Mouse (Mus musculus): Measurements from ENCODE around the gene Zbtb43.

DNA sequence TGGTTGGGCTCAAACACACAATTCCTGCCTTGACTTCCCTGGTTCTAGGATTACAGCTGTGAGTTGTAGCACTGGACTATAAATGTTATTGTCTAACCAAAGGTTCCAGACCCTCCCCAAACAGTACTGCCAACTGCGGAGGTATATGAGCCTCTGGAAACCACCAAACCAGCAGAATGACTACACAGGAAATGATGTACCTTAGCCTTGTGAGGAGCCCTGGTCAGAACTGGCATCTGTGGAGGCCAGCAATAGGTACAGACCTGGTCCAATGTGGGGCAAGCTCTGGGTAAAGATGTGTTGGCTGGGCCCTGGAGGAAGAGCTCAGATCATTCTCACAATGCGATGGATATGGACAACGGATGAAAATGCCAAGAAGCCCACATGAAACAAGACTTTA lies 23.7 kb upstream of the Zbtb43 start:
- TF ChIP-seq CTCF (IDR thresholded peaks at IDR 0.05; ENCODE audit: borderline replicate concordance, control insufficient read depth, extremely low read depth, insufficient read depth, low read length, poor library complexity) (no peak), POLR2A (IDR thresholded peaks at IDR 0.05; ENCODE audit: control insufficient read depth, extremely low read depth, insufficient read depth, low read length, poor library complexity) (no peak)

Measured in thymus, adult 2 months (tissue).